Mouse (Mus musculus): Measurements from ENCODE around the gene Rgmb. TPM values are rescaled to one million over a fixed set of nuclear protein-coding genes. Genes with fewer than 3 reads are reported as not detected.

Gene Rgmb
- polyA plus RNA-seq, 2 experiments = 0.54 to 0.74 TPM

GRCm38 (mm10) chr17:15826444-15826909 is 4.4 kb downstream of the Rgmb start:
- no peak for TF ChIP-seq EP300 (IDR thresholded peaks at IDR 0.05; ENCODE audit: low read depth)
- no peak for TF ChIP-seq CTCF (IDR thresholded peaks at IDR 0.05; ENCODE audit: low read depth)
- 2% methylated on average over 34 of the region's 34 CpGs for WGBS (ENCODE audit: insufficient replicate concordance)
- no peak overlapping the region for H3K9ac ChIP-seq (replicated peaks)
- peak overlapping the region; percentile 44 to 47 for H3K4me3 ChIP-seq (ENCODE audit: insufficient read depth in 1 of 2, low read depth in 2 of 2, low read length in 2 of 2)
- no peak overlapping the region for H3K27ac ChIP-seq
- H3K4me1 ChIP-seq (replicated peaks; ENCODE audit: control insufficient read depth in 2 of 2, insufficient read depth in 2 of 2, low read length in 1 of 2) = no peaks in the 10 kb centered on the region; a peak in 1 of 4 replicates
- no peaks in the 10 kb centered on the region for H3K36me3 ChIP-seq (replicated peaks; ENCODE audit: control insufficient read depth, insufficient read depth, low read depth)
- DNase-seq (ENCODE audit: low read depth in 3 of 3, low spot score in 3 of 3) = peak; percentile 41 to 44 (median 43)
- H3K27me3 ChIP-seq (ENCODE audit: control insufficient read depth, insufficient read depth, low read length) = peaks cover 73% of the 10 kb centered on the region
- peak; percentile 81 for ATAC-seq (ENCODE audit: insufficient read depth)
- no peaks in the 10 kb centered on the region for H3K9me3 ChIP-seq (ENCODE audit: control insufficient read depth, low read length)
- H3K4me2 ChIP-seq (ENCODE audit: low read depth) = peak overlapping the region; percentile 44

- no peaks in the 10 kb centered on the region; a peak in 1 of 4 replicates for H3K4me1 ChIP-seq (replicated peaks; ENCODE audit: control insufficient read depth in 2 of 2, insufficient read depth in 2 of 2, low read length in 1 of 2)
- no peak overlapping the region for H3K27ac ChIP-seq
- no peaks in the 10 kb centered on the region for H3K36me3 ChIP-seq (replicated peaks; ENCODE audit: control insufficient read depth, insufficient read depth, low read depth)
- H3K27me3 ChIP-seq (ENCODE audit: control insufficient read depth, insufficient read depth, low read length) = peaks cover 66% of the 10 kb centered on the region
- no peak overlapping the region for H3K9ac ChIP-seq (replicated peaks)
- H3K4me2 ChIP-seq (ENCODE audit: low read depth) = peak overlapping the region; percentile 44
- H3K4me3 ChIP-seq (ENCODE audit: insufficient read depth in 1 of 2, low read depth in 2 of 2, low read length in 2 of 2) = peak overlapping the region; percentile 44 to 47
- DNase-seq (ENCODE audit: low read depth in 3 of 3, low spot score in 3 of 3) = no peak
- 2% methylated on average over 89 of the region's 102 CpGs for WGBS (ENCODE audit: insufficient replicate concordance)
- no peak for TF ChIP-seq CTCF (IDR thresholded peaks at IDR 0.05; ENCODE audit: low read depth)
- no peak for TF ChIP-seq EP300 (IDR thresholded peaks at IDR 0.05; ENCODE audit: low read depth)
- ATAC-seq (ENCODE audit: insufficient read depth) = peak; percentile 53
- H3K9me3 ChIP-seq (ENCODE audit: control insufficient read depth, low read length) = no peaks in the 10 kb centered on the region
These were observed 5.1 kb downstream of the Rgmb start for GRCm38 (mm10) chr17:15825481-15826396.

GRCm38 (mm10) chr17:15824854-15825253 is 6.0 kb downstream of the Rgmb start:
- Histone ChIP-seq H3K4me1 (replicated peaks; ENCODE audit: control insufficient read depth in 2 of 2, insufficient read depth in 2 of 2, low read length in 1 of 2) (no peaks in the 10 kb centered on the region; a peak in 1 of 4 replicates), H3K36me3 (replicated peaks; ENCODE audit: control insufficient read depth, insufficient read depth, low read depth) (no peaks in the 10 kb centered on the region), H3K4me3 (ENCODE audit: insufficient read depth in 1 of 2, low read depth in 2 of 2, low read length in 2 of 2) (peak overlapping the region; percentile 34 to 44; a peak in 1 of 4 replicates), H3K27ac (no peak overlapping the region), H3K27me3 (ENCODE audit: control insufficient read depth, insufficient read depth, low read length) (peaks cover 57% of the 10 kb centered on the region), H3K9me3 (ENCODE audit: control insufficient read depth, low read length) (no peaks in the 10 kb centered on the region), H3K9ac (replicated peaks) (no peak overlapping the region), H3K4me2 (ENCODE audit: low read depth) (peak overlapping the region; percentile 44)
- WGBS (ENCODE audit: insufficient replicate concordance) = 39% methylated on average over 3 of the region's 3 CpGs
- DNase-seq (ENCODE audit: low read depth in 3 of 3, low spot score in 3 of 3) (no peak), ATAC-seq (ENCODE audit: insufficient read depth) (no peak)
- TF ChIP-seq EP300 (IDR thresholded peaks at IDR 0.05; ENCODE audit: low read depth) = no peak
- no peak for TF ChIP-seq CTCF (IDR thresholded peaks at IDR 0.05; ENCODE audit: low read depth)

- peaks cover 52% of the 10 kb centered on the region for H3K27me3 ChIP-seq (ENCODE audit: control insufficient read depth, insufficient read depth, low read length)
- no peaks in the 10 kb centered on the region for H3K36me3 ChIP-seq (replicated peaks; ENCODE audit: control insufficient read depth, insufficient read depth, low read depth)
- H3K4me3 ChIP-seq (ENCODE audit: insufficient read depth in 1 of 2, low read depth in 2 of 2, low read length in 2 of 2) = peak overlapping the region in 1 of 2 experiments; percentile 34; a peak in 1 of 4 replicates
- no peak for DNase-seq (ENCODE audit: low read depth in 3 of 3, low spot score in 3 of 3)
- no peak overlapping the region for H3K27ac ChIP-seq
- 62% methylated on average over 11 of the region's 11 CpGs for WGBS (ENCODE audit: insufficient replicate concordance)
- H3K9me3 ChIP-seq (ENCODE audit: control insufficient read depth, low read length) = no peaks in the 10 kb centered on the region
- TF ChIP-seq CTCF (IDR thresholded peaks at IDR 0.05; ENCODE audit: low read depth) (no peak), EP300 (IDR thresholded peaks at IDR 0.05; ENCODE audit: low read depth) (no peak)
- peak overlapping the region; percentile 44; the same call in 1 of the 2 replicates for H3K4me2 ChIP-seq (ENCODE audit: low read depth)
- no peak for ATAC-seq (ENCODE audit: insufficient read depth)
- H3K9ac ChIP-seq (replicated peaks) = no peak overlapping the region
- no peaks in the 10 kb centered on the region; a peak in 1 of 4 replicates for H3K4me1 ChIP-seq (replicated peaks; ENCODE audit: control insufficient read depth in 2 of 2, insufficient read depth in 2 of 2, low read length in 1 of 2)
These were observed 6.5 kb downstream of the Rgmb start for GRCm38 (mm10) chr17:15824337-15824736.

GRCm38 (mm10) chr17:15823838-15824237 is 7.0 kb downstream of the Rgmb start:
- Histone ChIP-seq H3K4me1 (replicated peaks; ENCODE audit: control insufficient read depth in 2 of 2, insufficient read depth in 2 of 2, low read length in 1 of 2) (no peaks in the 10 kb centered on the region; a peak in 1 of 4 replicates), H3K4me3 (ENCODE audit: insufficient read depth in 1 of 2, low read depth in 2 of 2, low read length in 2 of 2) (no peak overlapping the region), H3K36me3 (replicated peaks; ENCODE audit: control insufficient read depth, insufficient read depth, low read depth) (no peaks in the 10 kb centered on the region), H3K27me3 (ENCODE audit: control insufficient read depth, insufficient read depth, low read length) (peaks cover 47% of the 10 kb centered on the region), H3K9ac (replicated peaks) (no peak overlapping the region), H3K4me2 (ENCODE audit: low read depth) (0 out of 2 replicates have a peak overlapping the region, but pooled peaks have one; percentile 44), H3K27ac (no peak overlapping the region), H3K9me3 (ENCODE audit: control insufficient read depth, low read length) (no peaks in the 10 kb centered on the region)
- DNase-seq (ENCODE audit: low read depth in 3 of 3, low spot score in 3 of 3) = no peak
- no peak for ATAC-seq (ENCODE audit: insufficient read depth)
- TF ChIP-seq CTCF (IDR thresholded peaks at IDR 0.05; ENCODE audit: low read depth) (no peak), EP300 (IDR thresholded peaks at IDR 0.05; ENCODE audit: low read depth) (no peak)
- WGBS (ENCODE audit: insufficient replicate concordance) = 49% methylated on average over 3 of the region's 3 CpGs

Data from liver, embryonic 14.5 days (tissue).